Comparison of ENCODE assay signal across 11 mouse cellular contexts in the genomic region with DNA sequence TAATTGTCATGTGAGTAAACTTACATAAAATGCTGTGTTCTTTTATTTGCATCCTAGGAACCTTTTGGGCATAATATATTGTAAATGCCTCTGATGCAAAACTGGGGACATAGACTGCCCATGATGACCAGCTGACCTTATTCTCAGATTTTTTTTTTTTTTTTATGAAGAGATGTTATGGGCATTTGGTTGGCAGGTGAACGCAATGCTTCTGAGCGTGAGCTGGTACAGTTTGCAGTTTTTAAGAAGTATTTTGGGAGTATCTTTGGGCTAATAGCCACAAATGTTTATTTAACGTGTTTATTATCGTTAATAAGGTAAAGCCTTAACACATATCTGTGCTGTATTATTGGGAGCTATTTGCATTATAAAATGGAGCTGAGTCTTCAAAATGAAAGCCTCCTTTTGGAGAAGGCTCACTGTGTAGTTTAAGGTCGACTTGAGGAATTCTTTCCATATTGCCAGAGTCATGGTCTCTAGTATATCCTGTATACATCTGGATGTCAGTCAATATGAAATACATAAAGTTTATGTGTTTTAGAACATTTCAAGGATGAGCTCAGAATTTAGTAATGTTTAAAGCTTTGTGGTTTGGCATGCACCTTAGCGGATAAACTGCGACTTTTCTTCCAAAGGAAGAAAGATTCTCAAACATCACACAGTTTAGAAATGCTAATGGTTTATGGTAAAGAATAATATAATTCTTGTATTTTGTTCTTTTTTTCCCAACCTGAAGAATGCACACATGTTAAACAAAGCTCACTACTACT. TPM values are rescaled to one million over a fixed set of nuclear protein-coding genes. Genes with fewer than 3 reads are reported as not detected.
DNase-seq lines count a peak whose midpoint lies in the region; ATAC-seq and TF ChIP-seq lines count a peak whose summit lies in the region.
"Had no signal": no experiment of that assay in that cellular context is flagged by ENCODE, and none has a peak within 500 bp of the region (broad histone marks: within the 10 kb centered on the region; RNA-seq: fewer than 3 reads in every experiment).

No protein-coding gene starts in this region.

- intact Hi-C loops in heart, postnatal 10 days (cut with DNase I), result no loop called here

- peak overlapping the region; percentile 91 for H3K4me2 ChIP-seq in lung, embryonic 14.5 days
- H3K4me2 ChIP-seq in hindbrain, postnatal 0 days (ENCODE audit: low read depth, low read length), result peak overlapping the region; percentile 85
- H3K4me2 ChIP-seq in stomach, embryonic 16.5 days (ENCODE audit: low read depth, low read length), result peak overlapping the region; percentile 44

- WGBS in lung, embryonic 14.5 days, result 74% methylated on average over 7 of the region's 7 CpGs
- WGBS in hindbrain, postnatal 0 days, result 49% methylated on average over 7 of the region's 7 CpGs
- 64% methylated on average over 7 of the region's 7 CpGs for WGBS in stomach, embryonic 16.5 days

- no peak overlapping the region for H3K27ac ChIP-seq in lung, embryonic 14.5 days (ENCODE audit: low read depth)
- peak overlapping the region; percentile 93; the same call in 1 of the 2 replicates for H3K27ac ChIP-seq in hindbrain, postnatal 0 days
- H3K27ac ChIP-seq in stomach, embryonic 16.5 days (ENCODE audit: low read length), result no peak overlapping the region
- H3K27ac ChIP-seq: macrophage had no signal

- H3K9ac ChIP-seq in lung, embryonic 14.5 days, result no peak overlapping the region
- peak overlapping the region; percentile 97 for H3K9ac ChIP-seq in hindbrain, postnatal 0 days (replicated peaks; ENCODE audit: low read length)
- H3K9ac ChIP-seq in stomach, embryonic 16.5 days (ENCODE audit: low read length), result no peak overlapping the region

- TF ChIP-seq CTCF in lung, embryonic 14.5 days (IDR thresholded peaks at IDR 0.05; ENCODE audit: low read depth), result no peak
- no peak for TF ChIP-seq CTCF in hindbrain, postnatal 0 days (IDR thresholded peaks at IDR 0.05; ENCODE audit: low read depth)

- DNase-seq in heart, adult 11 months, result peak; percentile 55
- no peak for DNase-seq in heart, postnatal 10 days
- DNase-seq in lung, embryonic 14.5 days, result no peak
- no peak for DNase-seq in lung, postnatal 4 days
- DNase-seq in hindbrain, postnatal 0 days (ENCODE audit: low spot score), result no peak
- no peak for DNase-seq in retina, postnatal 1 day
- DNase-seq in Muller cell, postnatal 12 days (ENCODE audit: inconsistent ontology term), result no peak

- H3K4me1 ChIP-seq in lung, embryonic 14.5 days (ENCODE audit: insufficient read depth), result peaks cover 8% of the 10 kb centered on the region; the same call in 1 of the 2 replicates
- no peaks in the 10 kb centered on the region; the same call in 1 of the 2 replicates for H3K4me1 ChIP-seq in hindbrain, postnatal 0 days (ENCODE audit: insufficient read depth, low read length)
- H3K4me1 ChIP-seq in stomach, embryonic 16.5 days (ENCODE audit: control insufficient read depth, insufficient read depth, low read length), result peaks cover 5% of the 10 kb centered on the region

- no peak overlapping the region for H3K4me3 ChIP-seq in lung, embryonic 14.5 days (ENCODE audit: low read depth, low read length)
- H3K4me3 ChIP-seq in hindbrain, postnatal 0 days (ENCODE audit: low read length), result peak overlapping the region; percentile 88
- no peak overlapping the region for H3K4me3 ChIP-seq in stomach, embryonic 16.5 days (replicated peaks; ENCODE audit: low read length)

- H3K36me3 ChIP-seq in lung, embryonic 14.5 days (ENCODE audit: insufficient read depth), result peaks cover 31% of the 10 kb centered on the region
- H3K36me3 ChIP-seq in hindbrain, postnatal 0 days (ENCODE audit: insufficient read depth, low read length), result peaks cover 8% of the 10 kb centered on the region; the same call in 1 of the 2 replicates
- H3K36me3 ChIP-seq in stomach, embryonic 16.5 days (ENCODE audit: control insufficient read depth, insufficient read depth, low read length), result peaks cover 7% of the 10 kb centered on the region

- H3K27me3 ChIP-seq in lung, embryonic 14.5 days (ENCODE audit: insufficient read depth, low read length), result no peaks in the 10 kb centered on the region
- no peaks in the 10 kb centered on the region for H3K27me3 ChIP-seq in hindbrain, postnatal 0 days (ENCODE audit: insufficient read depth, low read length)
- H3K27me3 ChIP-seq in stomach, embryonic 16.5 days (ENCODE audit: control insufficient read depth, insufficient read depth, low read length), result no peaks in the 10 kb centered on the region

- ATAC-seq in lung, embryonic 14.5 days (ENCODE audit: insufficient read depth), result no peak
- no peak for ATAC-seq in hindbrain, postnatal 0 days
- no peak for ATAC-seq in stomach, embryonic 16.5 days (ENCODE audit: insufficient read depth, low FRiP score)

- no peaks in the 10 kb centered on the region for H3K9me3 ChIP-seq in lung, embryonic 14.5 days (ENCODE audit: low read depth, low read length)
- H3K9me3 ChIP-seq in hindbrain, postnatal 0 days (ENCODE audit: low read length), result no peaks in the 10 kb centered on the region
- no peaks in the 10 kb centered on the region for H3K9me3 ChIP-seq in stomach, embryonic 16.5 days (replicated peaks; ENCODE audit: control insufficient read depth, low read length)

RNA-seq across cellular contexts. Expression of a gene that starts 3.0 kb away (rescaled TPM):
- under 1 TPM; 0.34 to 0.47 TPM for total RNA-seq in heart, postnatal 10 days (2021)
- 0.84 and 0.85 TPM in 2 replicates for polyA plus RNA-seq in lung, embryonic 14.5 days (2014; fragmentation: Nextera tagmentation; extraction: Ambion mirVana)
- 17.1 and 22.3 TPM in 2 replicates for total RNA-seq in hindbrain, postnatal 0 days (2014; rRNA removed)
- 31.6 and 37.8 TPM in 2 replicates for polyA plus RNA-seq in hindbrain, postnatal 0 days (2015; fragmentation: Nextera tagmentation; extraction: Ambion mirVana)
- 2.5 and 2.6 TPM in 2 replicates for polyA plus RNA-seq in stomach, embryonic 16.5 days (2015; fragmentation: Nextera tagmentation; extraction: Ambion mirVana)
- total RNA-seq: adrenal gland, postnatal 36 days; hematopoietic stem cell, adult 5-6 weeks had no signal
- polyA plus RNA-seq: macrophage had no signal

RNA-seq across cellular contexts. Expression of a gene that starts 8.3 kb away (rescaled TPM):
- total RNA-seq in heart, postnatal 10 days (2021), result 100 to 1,000 TPM; 196 to 199 TPM
- 48.2 and 53.5 TPM in 2 replicates for polyA plus RNA-seq in lung, embryonic 14.5 days (2014; fragmentation: Nextera tagmentation; extraction: Ambion mirVana)
- total RNA-seq in hindbrain, postnatal 0 days (2014; rRNA removed), result 73.5 and 97.2 TPM in 2 replicates
- polyA plus RNA-seq in hindbrain, postnatal 0 days (2015; fragmentation: Nextera tagmentation; extraction: Ambion mirVana), result 71.0 and 76.8 TPM in 2 replicates
- 42.9 and 45.1 TPM in 2 replicates for polyA plus RNA-seq in stomach, embryonic 16.5 days (2015; fragmentation: Nextera tagmentation; extraction: Ambion mirVana)
